Mouse (Mus musculus): ENCODE data around the gene Rere.

The Rere gene

GRCm38 (mm10) chr4:150636635-150637034 is 355.2 kb downstream of the Rere start:
- no peak for DNase-seq (ENCODE audit: low read depth in 2 of 2, low spot score in 2 of 2)

- DNase-seq (ENCODE audit: low read depth in 2 of 2, low spot score in 2 of 2) = no peak
Observed at GRCm38 (mm10) chr4:150644299-150644698, 362.9 kb downstream of the Rere start.

- no peak for DNase-seq (ENCODE audit: low read depth in 2 of 2, low spot score in 2 of 2)
Observed at GRCm38 (mm10) chr4:150649327-150649726, 367.9 kb downstream of the Rere start.

- no peak for DNase-seq (ENCODE audit: low read depth in 2 of 2, low spot score in 2 of 2)
Observed at GRCm38 (mm10) chr4:150651390-150652277, 370.2 kb downstream of the Rere start, which contains the start of gene Slc45a1. Gene Slc45a1, minus strand, starts transcription at chr4:150652174.

- no peak for DNase-seq (ENCODE audit: low read depth in 2 of 2, low spot score in 2 of 2)
Observed at GRCm38 (mm10) chr4:150653072-150653599, 371.7 kb downstream of the Rere start.

GRCm38 (mm10) chr4:150655989-150656388 is 374.5 kb downstream of the Rere start:
- DNase-seq (ENCODE audit: low read depth in 2 of 2, low spot score in 2 of 2) = peak; percentile 77 to 78

- DNase-seq (ENCODE audit: low read depth in 2 of 2, low spot score in 2 of 2) = peak in 1 of 2 experiments; percentile 18
Observed at GRCm38 (mm10) chr4:150656504-150656903, 375.1 kb downstream of the Rere start.

GRCm38 (mm10) chr4:150659926-150660610 is 378.6 kb downstream of the Rere start:
- peak in 1 of 2 experiments; percentile 23 for DNase-seq (ENCODE audit: low read depth in 2 of 2, low spot score in 2 of 2)

- no peak for DNase-seq (ENCODE audit: low read depth in 2 of 2, low spot score in 2 of 2)
Observed at GRCm38 (mm10) chr4:150661886-150662285, 380.4 kb downstream of the Rere start.

- DNase-seq (ENCODE audit: low read depth in 2 of 2, low spot score in 2 of 2) = peak; percentile 22 to 30
Observed at GRCm38 (mm10) chr4:150663192-150663591, 381.7 kb downstream of the Rere start.

GRCm38 (mm10) chr4:150664726-150665125 is 383.3 kb downstream of the Rere start:
- DNase-seq (ENCODE audit: low read depth in 2 of 2, low spot score in 2 of 2) = no peak

- no peak for DNase-seq (ENCODE audit: low read depth in 2 of 2, low spot score in 2 of 2)
Observed at GRCm38 (mm10) chr4:150665806-150666205, 384.4 kb downstream of the Rere start.

Measured in CD8-positive naive resting alpha-beta T cell, adult 2 months (primary cell).